In genomic region chr8:64761430-64761829, GRCm38 (mm10) we compare ENCODE assay signal across 10 mouse cellular contexts. TPM values are rescaled to one million over a fixed set of nuclear protein-coding genes. Genes with fewer than 3 reads are reported as not detected.
DNase-seq lines count a peak whose midpoint lies in the region; ATAC-seq and TF ChIP-seq lines count a peak whose summit lies in the region.
"Had no signal": no experiment of that assay in that cellular context is flagged by ENCODE, and none has a peak within 500 bp of the region (broad histone marks: within the 10 kb centered on the region; RNA-seq: fewer than 3 reads in every experiment).

No protein-coding gene starts in this region.

- 31% methylated on average over 8 of the region's 8 CpGs for WGBS in cerebellum, adult 2 months
- WGBS in liver, postnatal 0 days (ENCODE audit: insufficient replicate concordance): 60% methylated on average over 8 of the region's 8 CpGs
- WGBS in limb, embryonic 10.5 days: 91% methylated on average over 8 of the region's 8 CpGs

- no peaks in the 10 kb centered on the region for H3K9me3 ChIP-seq in liver, postnatal 0 days (ENCODE audit: low read length)
- no peaks in the 10 kb centered on the region for H3K9me3 ChIP-seq in limb, embryonic 10.5 days (replicated peaks)
- H3K9me3 ChIP-seq: heart, embryonic 13.5 days had no signal

- H3K4me2 ChIP-seq in liver, postnatal 0 days (ENCODE audit: low read depth, low read length): no peak overlapping the region
- H3K4me2 ChIP-seq: heart, embryonic 13.5 days had no signal

- no peak for TF ChIP-seq POLR2A in cerebellum, adult 2 months (IDR thresholded peaks at IDR 0.05; ENCODE audit: borderline replicate concordance, insufficient read depth, low read length)

- no peaks in the 10 kb centered on the region for H3K27me3 ChIP-seq in cerebellum, adult 2 months (ENCODE audit: control insufficient read depth, insufficient read depth, low read length)
- no peaks in the 10 kb centered on the region for H3K27me3 ChIP-seq in liver, postnatal 0 days (ENCODE audit: insufficient read depth, low read length)
- H3K27me3 ChIP-seq in limb, embryonic 10.5 days (ENCODE audit: low read depth, poor library complexity, severe bottlenecking): no peaks in the 10 kb centered on the region
- H3K27me3 ChIP-seq: heart, embryonic 13.5 days had no signal

- peak; percentile 85 for TF ChIP-seq CTCF in cerebellum, adult 2 months (IDR thresholded peaks at IDR 0.05; ENCODE audit: borderline replicate concordance, insufficient read depth, low read depth, low read length)
- TF ChIP-seq CTCF in liver, postnatal 0 days (IDR thresholded peaks at IDR 0.05; ENCODE audit: low read depth): peak; percentile 68

- TF ChIP-seq EP300 in liver, postnatal 0 days (IDR thresholded peaks at IDR 0.05; ENCODE audit: low read depth): peak; percentile 85

- H3K4me1 ChIP-seq in cerebellum, adult 2 months (ENCODE audit: control insufficient read depth, insufficient read depth, low read length): no peaks in the 10 kb centered on the region
- no peaks in the 10 kb centered on the region for H3K4me1 ChIP-seq in liver, postnatal 0 days (ENCODE audit: insufficient read depth)
- peaks cover 7% of the 10 kb centered on the region; the same call in 1 of the 2 replicates for H3K4me1 ChIP-seq in limb, embryonic 10.5 days
- H3K4me1 ChIP-seq: heart, embryonic 13.5 days had no signal

- H3K36me3 ChIP-seq in liver, postnatal 0 days (replicated peaks; ENCODE audit: insufficient read depth, low read length): peaks cover 11% of the 10 kb centered on the region
- peaks cover 13% of the 10 kb centered on the region for H3K36me3 ChIP-seq in limb, embryonic 10.5 days

- H3K4me3 ChIP-seq in cerebellum, adult 2 months (replicated peaks; ENCODE audit: insufficient read depth, low read depth, low read length): no peak overlapping the region
- H3K4me3 ChIP-seq in liver, postnatal 0 days (ENCODE audit: low read depth, low read length): no peak overlapping the region
- H3K4me3 ChIP-seq in limb, embryonic 10.5 days: no peak overlapping the region
- H3K4me3 ChIP-seq: heart, embryonic 13.5 days had no signal

- no peak overlapping the region for H3K9ac ChIP-seq in liver, postnatal 0 days (replicated peaks)
- H3K9ac ChIP-seq: heart, embryonic 13.5 days had no signal

- peak; percentile 26 for DNase-seq in kidney, postnatal 10 days
- no peak for DNase-seq in kidney, adult 9 months
- DNase-seq in adrenal gland, adult 8-10 months: peak; percentile 54
- peak; percentile 50 to 58 for DNase-seq in cerebellum, adult 2 months
- DNase-seq in liver, postnatal 0 days: peak; percentile 37
- no peak for DNase-seq in limb, embryonic 10.5 days (ENCODE audit: low spot score)
- DNase-seq in MN1 (ENCODE audit: low spot score): no peak

- H3K27ac ChIP-seq in cerebellum, adult 2 months (ENCODE audit: insufficient read depth, low read length): no peak overlapping the region
- no peak overlapping the region for H3K27ac ChIP-seq in liver, postnatal 0 days (ENCODE audit: low read depth)
- no peak overlapping the region for H3K27ac ChIP-seq in limb, embryonic 10.5 days
- H3K27ac ChIP-seq: heart, embryonic 13.5 days; macrophage had no signal

- ATAC-seq in liver, postnatal 0 days: peak; percentile 94
- no peak for ATAC-seq in activated CD4-positive, CD25-positive, alpha-beta regulatory T cell, adult 4 months

RNA-seq across cellular contexts. Expression of gene Msmo1, which starts 27.8 kb away (rescaled TPM):
- 100 to 1,000 TPM; 191 to 284 (median 277) TPM for total RNA-seq in adrenal gland, adult 8-10 months (2022)
- 95.7 and 107 TPM in 2 replicates for polyA plus RNA-seq in cerebellum, adult 2 months (2012; rRNA removed)
- polyA plus RNA-seq in liver, postnatal 0 days (2015; fragmentation: Nextera tagmentation; extraction: Ambion mirVana): 49.9 and 58.4 TPM in 2 replicates
- 10 to 100 TPM; 62.3 to 76.9 TPM for polyA plus RNA-seq in activated CD4-positive, CD25-positive, alpha-beta regulatory T cell, adult 4 months (2017; shearing (Covaris generic))
- 141 and 150 TPM in 2 replicates for polyA plus RNA-seq in limb, embryonic 10.5 days (2016; fragmentation: Nextera tagmentation; extraction: Ambion mirVana)

Comparison
In these comparisons a context has a peak if more than half of its experiments do, and no peak if none do; other contexts are left out.
1. DNase-seq: peak in kidney, postnatal 10 days (single experiment), adrenal gland, adult 8-10 months (single experiment), cerebellum, adult 2 months (2 of 2) and liver, postnatal 0 days (single experiment); none in kidney, adult 9 months (single experiment), limb, embryonic 10.5 days (single experiment) and MN1 (single experiment).